Mouse (Mus musculus): ENCODE data around the gene Pskh1. TPM values are rescaled to one million over a fixed set of nuclear protein-coding genes. Genes with fewer than 3 reads are reported as not detected.

The Pskh1 gene
- total RNA-seq, 1 experiment from 2014 or later = 23.7 TPM

Other genes with a start within 250 kb of the Pskh1 start
- gene Carmil2, start 214.2 kb upstream of the Pskh1 start, total RNA-seq (2017) = 2.9 and 4.3 TPM in 2 replicates
- gene Acd, start 199.3 kb upstream of the Pskh1 start, total RNA-seq (2017) = 17.8 and 33.4 TPM in 2 replicates
- 0.41 and 11.5 TPM in 2 replicates for gene Pard6a, start 199.3 kb upstream of the Pskh1 start, total RNA-seq (2017)
- not detected in 2 replicates for gene 4933405L10Rik, start 192.8 kb upstream of the Pskh1 start, total RNA-seq (2017)
- gene Enkd1, start 192.2 kb upstream of the Pskh1 start, total RNA-seq (2017) = 12.9 and 16.0 TPM in 2 replicates
- gene Gfod2, start 141.8 kb upstream of the Pskh1 start, total RNA-seq (2017) = 0.92 and 3.7 TPM in 2 replicates
- 9.4 and 13.4 TPM in 2 replicates for gene Ranbp10, start 73.1 kb upstream of the Pskh1 start, total RNA-seq (2017)
- not detected in 2 replicates for gene Tsnaxip1, start 72.7 kb upstream of the Pskh1 start, total RNA-seq (2017)
- 13.4 and 16.9 TPM in 2 replicates for gene Cenpt, start 47.2 kb upstream of the Pskh1 start, total RNA-seq (2017)
- gene Thap11, start 45.3 kb upstream of the Pskh1 start, total RNA-seq (2017) = 23.6 and 24.3 TPM in 2 replicates
- 50.5 and 55.0 TPM in 2 replicates for gene Nutf2, start 39.9 kb upstream of the Pskh1 start, total RNA-seq (2017)
- gene Edc4, start 19.6 kb upstream of the Pskh1 start, total RNA-seq (2017) = 32.8 and 39.7 TPM in 2 replicates
- gene Nrn1l, start 6.9 kb upstream of the Pskh1 start, total RNA-seq (2017) = not detected in 2 replicates
- 0.14 and 2.7 TPM in 2 replicates for gene Ctrl, start 33.4 kb downstream of the Pskh1 start, total RNA-seq (2017)
- 51.3 and 62.1 TPM in 2 replicates for gene Psmb10, start 38.0 kb downstream of the Pskh1 start, total RNA-seq (2017)
- 0.32 and 1.4 TPM in 2 replicates for gene Lcat, start 42.9 kb downstream of the Pskh1 start, total RNA-seq (2017)
- 1.9 and 8.1 TPM in 2 replicates for gene Slc12a4, start 65.7 kb downstream of the Pskh1 start, total RNA-seq (2017)
- not detected in 2 replicates for gene Dpep3, start 79.0 kb downstream of the Pskh1 start, total RNA-seq (2017)
- gene Dus2, start 90.9 kb downstream of the Pskh1 start, total RNA-seq (2017) = 9.7 and 17.6 TPM in 2 replicates
- 0.41 TPM in 1 of 2 replicates, not detected in the other for gene Dpep2nb, start 105.5 kb downstream of the Pskh1 start, total RNA-seq (2017)
- 8.7 and 12.3 TPM in 2 replicates for gene Ddx28, start 111.4 kb downstream of the Pskh1 start, total RNA-seq (2017)
- gene Nfatc3, start 158.4 kb downstream of the Pskh1 start, total RNA-seq (2017) = 37.3 and 47.8 TPM in 2 replicates
- not detected in 2 replicates for gene Esrp2, start 236.5 kb downstream of the Pskh1 start, total RNA-seq (2017)
- gene Pla2g15, start 250.0 kb downstream of the Pskh1 start, total RNA-seq (2017) = 11.2 and 13.3 TPM in 2 replicates